In genomic region chr19:46809031-46809430, GRCm38 (mm10) we compare ENCODE assay signal across 19 mouse cellular contexts.
"Had no signal": no experiment of that assay in that cellular context is flagged by ENCODE, and none has a peak within 500 bp of the region (broad histone marks: within the 10 kb centered on the region; RNA-seq: fewer than 3 reads in every experiment).

No protein-coding gene starts in this region.

- DNase-seq: lung, adult 18-20 months; lung, embryonic 14.5 days; lung, postnatal 10 days; lung, postnatal 4 days; midbrain, embryonic 14.5 days; retina, postnatal 1 day; right cerebral cortex, adult 18-20 months; right cerebral cortex, postnatal 25 days; right cerebral cortex, postnatal 4 days; spleen, adult 18-20 months; thymus, adult 18-20 months; thymus, postnatal 14 days; thymus, postnatal 36 days had no signal

- H3K27ac ChIP-seq: midbrain, embryonic 10.5 days; midbrain, embryonic 12.5 days; neural tube, embryonic 13.5 days; neural tube, embryonic 15.5 days had no signal

- H3K4me2 ChIP-seq: lung, embryonic 14.5 days; midbrain, embryonic 12.5 days; neural tube, embryonic 13.5 days; neural tube, embryonic 15.5 days had no signal

- ATAC-seq: midbrain, embryonic 16.5 days had no signal

- H3K27me3 ChIP-seq: midbrain, embryonic 12.5 days; neural tube, embryonic 13.5 days; neural tube, embryonic 15.5 days had no signal

- H3K9ac ChIP-seq: lung, embryonic 14.5 days; midbrain, embryonic 12.5 days; neural tube, embryonic 13.5 days; neural tube, embryonic 15.5 days had no signal

- H3K36me3 ChIP-seq: midbrain, embryonic 10.5 days; midbrain, embryonic 12.5 days; neural tube, embryonic 13.5 days; neural tube, embryonic 15.5 days had no signal

- H3K4me3 ChIP-seq: midbrain, embryonic 10.5 days; midbrain, embryonic 12.5 days; myocyte; neural tube, embryonic 13.5 days; neural tube, embryonic 15.5 days had no signal

- H3K9me3 ChIP-seq: midbrain, embryonic 10.5 days; midbrain, embryonic 12.5 days; neural tube, embryonic 13.5 days; neural tube, embryonic 15.5 days had no signal

- H3K4me1 ChIP-seq: midbrain, embryonic 12.5 days; neural tube, embryonic 13.5 days; neural tube, embryonic 15.5 days had no signal
